Mouse (Mus musculus) limb, embryonic 14.5 days (tissue): ENCODE measurements around the gene Nr4a1. TPM values are rescaled to one million over a fixed set of nuclear protein-coding genes. Genes with fewer than 3 reads are reported as not detected.

Experiments
- ATAC-seq: fragments of 200-750 bp; cut with Nextera tagmentation; 2 replicates; pipeline ENCODE4 v1.8.0; 2017; ENCODE audit warnings: low read depth, moderate number of reproducible peaks, moderate TSS enrichment; ENCODE audit not compliant: low FRiP score
- DNase-seq: peaks from one replicate; pipeline ENCODE4 v3.0.0-alpha.2; 2015; ENCODE audit warnings: low spot score
- H3K27ac ChIP-seq: fragments of 300-500 bp; sonication (generic); replicated peaks from 2 replicates; pipeline ENCODE4 v1.5.1; 2014; ENCODE audit warnings: low read depth, mild to moderate bottlenecking, low read length, moderate library complexity, mixed read lengths
- H3K27me3 ChIP-seq: fragments of 300-500 bp; sonication (generic); 2 replicates; pipeline ENCODE4 v1.6.1; 2014; ENCODE audit warnings: low read length, mixed read lengths; ENCODE audit not compliant: control insufficient read depth, insufficient read depth
- H3K36me3 ChIP-seq: fragments of 300-500 bp; sonication (generic); 2 replicates; pipeline ENCODE4 v1.6.1; 2014; ENCODE audit warnings: mild to moderate bottlenecking, low read length, moderate library complexity, mixed read lengths; ENCODE audit not compliant: control insufficient read depth, insufficient read depth
- H3K4me1 ChIP-seq: fragments of 300-500 bp; sonication (generic); 2 replicates; pipeline ENCODE4 v1.6.1; 2014; ENCODE audit warnings: antibody characterized with exemption, low read length, mixed read lengths; ENCODE audit not compliant: control insufficient read depth, insufficient read depth
- H3K4me2 ChIP-seq: fragments of 300-500 bp; sonication (generic); replicated peaks from 2 replicates; pipeline ENCODE4 v1.6.1; 2014; ENCODE audit warnings: low read depth, mild to moderate bottlenecking, low read length, moderate library complexity; ENCODE audit not compliant: severe bottlenecking
- H3K4me3 ChIP-seq: fragments of 300-500 bp; sonication (generic); replicated peaks from 2 replicates; pipeline ENCODE4 v1.5.1; 2014; ENCODE audit warnings: low read length
- H3K9ac ChIP-seq: fragments of 300-500 bp; sonication (generic); 2 replicates; pipeline ENCODE4 v1.6.1; 2014; ENCODE audit warnings: mild to moderate bottlenecking, low read depth, low read length, moderate library complexity; ENCODE audit not compliant: severe bottlenecking
- H3K9me3 ChIP-seq: fragments of 300-500 bp; sonication (generic); 2 replicates; pipeline ENCODE4 v1.6.1; 2016; ENCODE audit warnings: low read length; ENCODE audit not compliant: control insufficient read depth
- POLR2A ChIP-seq: fragments of 200-500 bp; IDR thresholded peaks from 2 replicates; pipeline ENCODE4 v1.8.0; 2012; ENCODE audit warnings: inconsistent platforms, mild to moderate bottlenecking, moderate library complexity, borderline replicate concordance; ENCODE audit not compliant: insufficient read depth, insufficient read length; ENCODE audit errors: extremely low read depth
- WGBS: fragments of 180-500 bp; shearing (Covaris S2); extraction: QIAGEN DNeasy Blood & Tissue Kit; methylation state at CpG from one replicate; pipeline ENCODE4 v1.1.7; 2014; 5-methylcytosine and 5-hydroxymethylcytosine counted together
- polyA plus RNA-seq, 2 experiments: library from polyadenylated mRNA; depleted of rRNA in 1 of 2; stranded (reverse) in 1 of 2; unstranded in 1 of 2; fragments of >200 nt; fragmentation: Nextera tagmentation in 1 of 2; extraction: Ambion mirVana in 1 of 2; gene quantifications; 2 replicates each; pipeline versions ENCODE4 v1.2.1 to v1.2.3; 2012 to 2014

Gene Nr4a1
- polyA plus RNA-seq, 2 experiments = 10.5 to 19.6 TPM

- no peak overlapping the region for H3K27ac ChIP-seq
- H3K9ac ChIP-seq = no peak overlapping the region
- H3K27me3 ChIP-seq = no peaks in the 10 kb centered on the region
- no peak for TF ChIP-seq POLR2A
- no peaks in the 10 kb centered on the region for H3K9me3 ChIP-seq
- H3K4me3 ChIP-seq = no peak overlapping the region
- H3K4me2 ChIP-seq = no peak overlapping the region
- H3K4me1 ChIP-seq = peaks cover 40% of the 10 kb centered on the region
- 74% methylated on average over 5 of the region's 5 CpGs for WGBS
- ATAC-seq (no peak), DNase-seq (no peak)
- no peaks in the 10 kb centered on the region for H3K36me3 ChIP-seq
Measured at GRCm38 (mm10) chr15:101262502-101262901, 8.4 kb downstream of the Nr4a1 start.

- 0 out of 2 replicates have a peak, but pooled peaks have one; percentile 51 for TF ChIP-seq POLR2A
- peak overlapping the region; percentile 92 for H3K4me2 ChIP-seq
- peaks cover 14% of the 10 kb centered on the region for H3K36me3 ChIP-seq
- peak overlapping the region; percentile 67 for H3K9ac ChIP-seq
- WGBS = under 1% methylated on average over 30 of the region's 57 CpGs
- peak overlapping the region; percentile 48 for H3K4me3 ChIP-seq
- no peaks in the 10 kb centered on the region for H3K9me3 ChIP-seq
- peaks cover 29% of the 10 kb centered on the region for H3K4me1 ChIP-seq
- DNase-seq (peak; percentile 91), ATAC-seq (peak; percentile 91)
- H3K27ac ChIP-seq = peak overlapping the region; percentile 67
- H3K27me3 ChIP-seq = no peaks in the 10 kb centered on the region
Measured at GRCm38 (mm10) chr15:101266132-101266963, 12.3 kb downstream of the Nr4a1 start.

- DNase-seq (peak; percentile 13), ATAC-seq (no peak)
- TF ChIP-seq POLR2A = no peak
- Histone ChIP-seq H3K27me3 (no peaks in the 10 kb centered on the region), H3K36me3 (peaks cover 22% of the 10 kb centered on the region), H3K9me3 (no peaks in the 10 kb centered on the region), H3K9ac (peak overlapping the region; percentile 67), H3K4me2 (peak overlapping the region; percentile 92), H3K4me1 (peaks cover 20% of the 10 kb centered on the region), H3K4me3 (peak overlapping the region; percentile 48), H3K27ac (0 out of 2 replicates have a peak overlapping the region, but pooled peaks have one; percentile 30)
- 5% methylated on average over 25 of the region's 25 CpGs for WGBS
Measured at GRCm38 (mm10) chr15:101267053-101268032, 13.3 kb downstream of the Nr4a1 start.

GRCm38 (mm10) chr15:101270101-101270820 is 16.2 kb downstream of the Nr4a1 start:
- H3K27ac ChIP-seq = no peak overlapping the region
- H3K27me3 ChIP-seq = no peaks in the 10 kb centered on the region
- H3K4me3 ChIP-seq = no peak overlapping the region
- ATAC-seq = no peak
- no peak overlapping the region for H3K4me2 ChIP-seq
- 90% methylated on average over 29 of the region's 29 CpGs for WGBS
- H3K36me3 ChIP-seq = peaks cover 46% of the 10 kb centered on the region
- no peak for TF ChIP-seq POLR2A
- H3K9me3 ChIP-seq = no peaks in the 10 kb centered on the region
- peaks cover 19% of the 10 kb centered on the region for H3K4me1 ChIP-seq
- DNase-seq = no peak
- H3K9ac ChIP-seq = no peak overlapping the region
